Mouse (Mus musculus) midbrain, postnatal 0 days (tissue): ENCODE measurements around the gene 4931414P19Rik. TPM values are rescaled to one million over a fixed set of nuclear protein-coding genes. Genes with fewer than 3 reads are reported as not detected.

Source experiments
- ATAC-seq: fragments of 200-750 bp; cut with Nextera tagmentation; 2 replicates; pipeline ENCODE4 v1.8.0; 2017; ENCODE audit warnings: moderate number of reproducible peaks, mild to moderate bottlenecking, moderate TSS enrichment, moderate library complexity; ENCODE audit not compliant: low FRiP score
- DNase-seq: peaks from one replicate; pipeline ENCODE4 v3.0.0-alpha.2; 2015; ENCODE audit warnings: low spot score
- H3K27ac ChIP-seq: fragments of 300-500 bp; sonication (generic); 2 replicates; pipeline ENCODE4 v1.5.1; 2014; ENCODE audit warnings: low read depth, mild to moderate bottlenecking, low read length, mixed read lengths
- H3K27me3 ChIP-seq: fragments of 300-500 bp; sonication (generic); 2 replicates; pipeline ENCODE4 v1.6.1; 2014; ENCODE audit warnings: low read length, control low read depth, mixed read lengths; ENCODE audit not compliant: insufficient read depth
- H3K36me3 ChIP-seq: fragments of 300-500 bp; sonication (generic); 2 replicates; pipeline ENCODE4 v1.6.1; 2014; ENCODE audit warnings: low read length, control low read depth, mixed read lengths; ENCODE audit not compliant: insufficient read depth
- H3K4me1 ChIP-seq: fragments of 300-500 bp; sonication (generic); 2 replicates; pipeline ENCODE4 v1.6.1; 2014; ENCODE audit warnings: mild to moderate bottlenecking, control low read depth, antibody characterized with exemption, low read length, mixed read lengths; ENCODE audit not compliant: insufficient read depth
- H3K4me2 ChIP-seq: fragments of 300-500 bp; sonication (generic); 2 replicates; pipeline ENCODE4 v1.6.1; 2014; ENCODE audit warnings: low read depth, mild to moderate bottlenecking, low read length, mixed read lengths; ENCODE audit not compliant: poor library complexity, severe bottlenecking
- H3K4me3 ChIP-seq: fragments of 300-500 bp; sonication (generic); 2 replicates; pipeline ENCODE4 v1.5.1; 2014; ENCODE audit warnings: low read depth, mild to moderate bottlenecking, low read length, moderate library complexity
- H3K9ac ChIP-seq: fragments of 300-500 bp; sonication (generic); replicated peaks from 2 replicates; pipeline ENCODE4 v1.6.1; 2014; ENCODE audit warnings: mild to moderate bottlenecking, low read length, moderate library complexity, mixed read lengths; ENCODE audit not compliant: poor library complexity, severe bottlenecking
- H3K9me3 ChIP-seq: fragments of 300-500 bp; sonication (generic); 2 replicates; pipeline ENCODE4 v1.6.1; 2016; ENCODE audit warnings: low read length, control low read depth
- CTCF ChIP-seq: IDR thresholded peaks from 2 replicates; pipeline ENCODE4 v1.5.1; 2016; ENCODE audit warnings: antibody characterized with exemption, mild to moderate bottlenecking
- WGBS: fragments of 180-500 bp; shearing (Covaris S2); extraction: QIAGEN DNeasy Blood & Tissue Kit; methylation state at CpG from one replicate; pipeline ENCODE4 v1.1.7; 2014; 5-methylcytosine and 5-hydroxymethylcytosine counted together
- polyA plus RNA-seq: library from polyadenylated mRNA; unstranded; fragments of >200 nt; fragmentation: Nextera tagmentation; extraction: Ambion mirVana; gene quantifications from 2 replicates; pipeline ENCODE4 v1.2.1, GENCODE M21; 2015
- total RNA-seq: library from RNA; depleted of rRNA; stranded (reverse); fragments of >200 nt; gene quantifications from 2 replicates; pipeline ENCODE4 v1.2.3, GENCODE M21; 2014

The 4931414P19Rik gene
- total and polyA plus RNA-seq, 2 experiments from 2014 or later: 2.2 to 4.6 TPM

- no peak for TF ChIP-seq CTCF
- Histone ChIP-seq H3K27ac (peak within 1 kb of the TSS; percentile 63; the same call in 1 of the 2 replicates), H3K36me3 (no peaks in the 10 kb centered on the region), H3K9me3 (no peaks in the 10 kb centered on the region), H3K4me2 (peak within 1 kb of the TSS; percentile 83), H3K4me3 (peak within 1 kb of the TSS; percentile 52), H3K9ac (peak within 1 kb of the TSS; percentile 51), H3K4me1 (0 out of 2 replicates have a peak, but pooled peaks cover 4% of the 10 kb centered on the region), H3K27me3 (peaks cover 36% of the 10 kb centered on the region)
- peak; percentile 56; the same call in 1 of the 2 replicates for ATAC-seq
- WGBS: under 1% methylated on average over 66 of the region's 66 CpGs
- DNase-seq: peak; percentile 83
Measured at GRCm38 (mm10) chr14:54577089-54577982, 28.5 kb downstream of the 4931414P19Rik start, which contains the start of gene Ajuba. TSS of gene Ajuba (minus strand) at chr14:54577558.

GRCm38 (mm10) chr14:54576241-54577088 lies 29.3 kb downstream of the 4931414P19Rik start:
- ATAC-seq (no peak), DNase-seq (no peak)
- Histone ChIP-seq H3K4me2 (peak overlapping the region; percentile 83), H3K36me3 (no peaks in the 10 kb centered on the region), H3K9ac (peak overlapping the region; percentile 51), H3K4me1 (0 out of 2 replicates have a peak, but pooled peaks cover 4% of the 10 kb centered on the region), H3K27me3 (peaks cover 36% of the 10 kb centered on the region), H3K9me3 (no peaks in the 10 kb centered on the region), H3K27ac (no peak overlapping the region), H3K4me3 (peak overlapping the region; percentile 52)
- TF ChIP-seq CTCF: no peak
- under 1% methylated on average over 80 of the region's 84 CpGs for WGBS

GRCm38 (mm10) chr14:54575631-54576030 lies 30.2 kb downstream of the 4931414P19Rik start:
- Histone ChIP-seq H3K4me1 (0 out of 2 replicates have a peak, but pooled peaks cover 4% of the 10 kb centered on the region), H3K36me3 (no peaks in the 10 kb centered on the region)
- WGBS: under 1% methylated on average over 35 of the region's 39 CpGs

GRCm38 (mm10) chr14:54575031-54575430 lies 30.8 kb downstream of the 4931414P19Rik start:
- Histone ChIP-seq H3K9ac (no peak overlapping the region), H3K4me1 (0 out of 2 replicates have a peak, but pooled peaks cover 4% of the 10 kb centered on the region)

More at GRCm38 (mm10) chr14:54575631-54576030, 30.2 kb downstream of the 4931414P19Rik start:
- Histone ChIP-seq H3K9me3 (no peaks in the 10 kb centered on the region), H3K4me2 (peak overlapping the region; percentile 83), H3K4me3 (peak overlapping the region; percentile 52), H3K27me3 (peaks cover 36% of the 10 kb centered on the region), H3K27ac (no peak overlapping the region), H3K9ac (0 out of 2 replicates have a peak overlapping the region, but pooled peaks have one; percentile 36)
- TF ChIP-seq CTCF: no peak
- ATAC-seq (no peak), DNase-seq (no peak)

GRCm38 (mm10) chr14:54574253-54574652 lies 31.5 kb downstream of the 4931414P19Rik start:
- Histone ChIP-seq H3K9me3 (no peaks in the 10 kb centered on the region), H3K27ac (no peak overlapping the region), H3K4me2 (0 out of 2 replicates have a peak overlapping the region, but pooled peaks have one; percentile 12), H3K36me3 (no peaks in the 10 kb centered on the region), H3K4me1 (0 out of 2 replicates have a peak, but pooled peaks cover 4% of the 10 kb centered on the region), H3K27me3 (peaks cover 36% of the 10 kb centered on the region), H3K9ac (no peak overlapping the region), H3K4me3 (no peak overlapping the region)
- peak; percentile 27 for DNase-seq
- WGBS: 20% methylated on average over 4 of the region's 4 CpGs
- ATAC-seq: no peak
- TF ChIP-seq CTCF: no peak

More at GRCm38 (mm10) chr14:54575031-54575430, 30.8 kb downstream of the 4931414P19Rik start:
- Histone ChIP-seq H3K27me3 (peaks cover 36% of the 10 kb centered on the region), H3K4me3 (peak overlapping the region; percentile 52; the same call in 1 of the 2 replicates), H3K4me2 (peak overlapping the region; percentile 83), H3K27ac (no peak overlapping the region), H3K36me3 (no peaks in the 10 kb centered on the region), H3K9me3 (no peaks in the 10 kb centered on the region)
- ATAC-seq (no peak), DNase-seq (no peak)
- no peak for TF ChIP-seq CTCF
- WGBS: 7% methylated on average over 8 of the region's 8 CpGs
